Mouse (Mus musculus) limb, embryonic 10.5 days (tissue): ENCODE results near the gene Rab40b. TPM values are rescaled to one million over a fixed set of nuclear protein-coding genes. Genes with fewer than 3 reads are reported as not detected.
"Not testable (repeated sequence)": the region's sequence is repeated elsewhere in the genome, so short reads cannot be mapped to it uniquely, and the experiment has no call there.

Experiments
- DNase-seq: peaks from one replicate; pipeline ENCODE4 v3.0.0-alpha.2; 2017; ENCODE audit warnings: low spot score
- H3K27ac ChIP-seq: fragments of 300-500 bp; sonication (generic); 2 replicates; pipeline ENCODE4 v1.5.1; 2016; ENCODE audit warnings: mild to moderate bottlenecking
- H3K27me3 ChIP-seq: fragments of 300-500 bp; sonication (generic); 2 replicates; pipeline ENCODE4 v1.6.1; 2016; ENCODE audit warnings: low read depth, mild to moderate bottlenecking; ENCODE audit not compliant: poor library complexity, severe bottlenecking
- H3K36me3 ChIP-seq: fragments of 300-500 bp; sonication (generic); 2 replicates; pipeline ENCODE4 v1.6.1; 2016; ENCODE audit warnings: mild to moderate bottlenecking, moderate library complexity
- H3K4me1 ChIP-seq: fragments of 300-500 bp; sonication (generic); 2 replicates; pipeline ENCODE4 v1.6.1; 2016
- H3K4me3 ChIP-seq: fragments of 300-500 bp; sonication (generic); 2 replicates; pipeline ENCODE4 v1.5.1; 2016; ENCODE audit warnings: mild to moderate bottlenecking, moderate library complexity
- H3K9me3 ChIP-seq: fragments of 300-500 bp; sonication (generic); replicated peaks from 2 replicates; pipeline ENCODE4 v1.6.1; 2016; ENCODE audit warnings: mild to moderate bottlenecking
- WGBS: fragments of 180-500 bp; shearing (Covaris S2); methylation state at CpG from one replicate; pipeline ENCODE4 v1.1.7; 2016; 5-methylcytosine and 5-hydroxymethylcytosine counted together
- polyA plus RNA-seq: library from polyadenylated mRNA; unstranded; fragments of >200 nt; fragmentation: Nextera tagmentation; extraction: Ambion mirVana; gene quantifications from 2 replicates; pipeline ENCODE4 v1.2.1, GENCODE M21; 2016

Rab40b gene
- polyA plus RNA-seq, 1 experiment from 2014 or later, result 1.2 TPM

- Histone ChIP-seq H3K4me1 (peaks cover 19% of the 10 kb centered on the region), H3K27me3 (no peaks in the 10 kb centered on the region), H3K27ac (peak overlapping the region; percentile 92), H3K4me3 (peak overlapping the region; percentile 98), H3K36me3 (peaks cover 28% of the 10 kb centered on the region), H3K9me3 (no peaks in the 10 kb centered on the region)
- DNase-seq, result peak; percentile 46
- WGBS, result 3% methylated on average over 39 of the region's 41 CpGs
Measured at GRCm38 (mm10) chr11:121353326-121354090, 34.5 kb downstream of the Rab40b start.

GRCm38 (mm10) chr11:121348727-121349126, 39.3 kb downstream of the Rab40b start:
- whole genome bisulfite sequencing, result 86% methylated on average over 3 of the region's 3 CpGs
- peaks cover 12% of the 10 kb centered on the region for H3K4me1 ChIP-seq
- H3K36me3 ChIP-seq, result peaks cover 69% of the 10 kb centered on the region
- DNase-seq, H3K4me3 ChIP-seq, H3K27me3 ChIP-seq, H3K27ac ChIP-seq, H3K9me3 ChIP-seq: not testable (repeated sequence)

- Histone ChIP-seq H3K36me3 (peaks cover 75% of the 10 kb centered on the region), H3K4me3 (no peak overlapping the region), H3K9me3 (no peaks in the 10 kb centered on the region), H3K4me1 (peaks cover 7% of the 10 kb centered on the region), H3K27me3 (no peaks in the 10 kb centered on the region), H3K27ac (no peak overlapping the region)
- DNase-seq, result no peak
- WGBS, result 98% methylated on average over 2 of the region's 2 CpGs
Measured at GRCm38 (mm10) chr11:121348166-121348565, 39.9 kb downstream of the Rab40b start.

GRCm38 (mm10) chr11:121347036-121347435, 41.0 kb downstream of the Rab40b start:
- H3K27me3 ChIP-seq, result no peaks in the 10 kb centered on the region
- H3K27ac ChIP-seq, result no peak overlapping the region
- no peaks in the 10 kb centered on the region for H3K4me1 ChIP-seq
- no peak overlapping the region for H3K4me3 ChIP-seq
- WGBS, result 93% methylated on average over 2 of the region's 2 CpGs
- H3K36me3 ChIP-seq, result peaks cover 77% of the 10 kb centered on the region
- DNase-seq, result no peak
- H3K9me3 ChIP-seq, result no peaks in the 10 kb centered on the region

- not testable (repeated sequence) for H3K27me3 ChIP-seq, H3K4me1 ChIP-seq, H3K9me3 ChIP-seq, H3K27ac ChIP-seq, DNase-seq, H3K4me3 ChIP-seq
- H3K36me3 ChIP-seq, result peaks cover 75% of the 10 kb centered on the region
- WGBS, result 80% methylated on average over 1 of the region's 1 CpGs
Measured at GRCm38 (mm10) chr11:121342423-121342822, 45.6 kb downstream of the Rab40b start.

- H3K4me1 ChIP-seq, result no peaks in the 10 kb centered on the region
- H3K36me3 ChIP-seq, result peaks cover 73% of the 10 kb centered on the region
- H3K4me3 ChIP-seq, result no peak overlapping the region
- 93% methylated on average over 1 of the region's 1 CpGs for WGBS
- no peaks in the 10 kb centered on the region for H3K27me3 ChIP-seq
- H3K27ac ChIP-seq, result no peak overlapping the region
- DNase-seq, result no peak
- H3K9me3 ChIP-seq, result no peaks in the 10 kb centered on the region
Measured at GRCm38 (mm10) chr11:121340287-121340686, 47.8 kb downstream of the Rab40b start.

- Histone ChIP-seq H3K27ac (no peak overlapping the region), H3K4me1 (no peaks in the 10 kb centered on the region), H3K27me3 (no peaks in the 10 kb centered on the region), H3K4me3 (no peak overlapping the region), H3K9me3 (no peaks in the 10 kb centered on the region), H3K36me3 (peaks cover 74% of the 10 kb centered on the region)
- WGBS, result 97% methylated on average over 1 of the region's 1 CpGs
- DNase-seq, result no peak
Measured at GRCm38 (mm10) chr11:121339647-121340046, 48.4 kb downstream of the Rab40b start.

GRCm38 (mm10) chr11:121331641-121332040, 56.4 kb downstream of the Rab40b start:
- WGBS, result 92% methylated on average over 3 of the region's 3 CpGs
- no peaks in the 10 kb centered on the region for H3K4me1 ChIP-seq
- peaks cover 98% of the 10 kb centered on the region for H3K36me3 ChIP-seq
- no peak for DNase-seq
- no peaks in the 10 kb centered on the region for H3K27me3 ChIP-seq
- H3K27ac ChIP-seq, result no peak overlapping the region
- no peaks in the 10 kb centered on the region for H3K9me3 ChIP-seq
- H3K4me3 ChIP-seq, result no peak overlapping the region

GRCm38 (mm10) chr11:121328619-121329018, 59.4 kb downstream of the Rab40b start:
- Histone ChIP-seq H3K4me1 (no peaks in the 10 kb centered on the region), H3K27me3 (no peaks in the 10 kb centered on the region), H3K36me3 (peaks cover 88% of the 10 kb centered on the region), H3K27ac (no peak overlapping the region), H3K4me3 (no peak overlapping the region), H3K9me3 (no peaks in the 10 kb centered on the region)
- no peak for DNase-seq

GRCm38 (mm10) chr11:121328206-121328605, 59.8 kb downstream of the Rab40b start:
- peaks cover 84% of the 10 kb centered on the region for H3K36me3 ChIP-seq
- H3K27ac ChIP-seq, result no peak overlapping the region
- 97% methylated on average over 9 of the region's 9 CpGs for WGBS
- DNase-seq, result no peak
- H3K9me3 ChIP-seq, result no peaks in the 10 kb centered on the region
- no peaks in the 10 kb centered on the region for H3K4me1 ChIP-seq
- H3K27me3 ChIP-seq, result no peaks in the 10 kb centered on the region
- no peak overlapping the region for H3K4me3 ChIP-seq

GRCm38 (mm10) chr11:121326681-121327080, 61.4 kb downstream of the Rab40b start:
- Histone ChIP-seq H3K4me1 (no peaks in the 10 kb centered on the region), H3K9me3 (no peaks in the 10 kb centered on the region), H3K4me3 (no peak overlapping the region), H3K36me3 (peaks cover 71% of the 10 kb centered on the region), H3K27me3 (no peaks in the 10 kb centered on the region), H3K27ac (no peak overlapping the region)
- DNase-seq, result no peak
- 96% methylated on average over 5 of the region's 5 CpGs for WGBS

GRCm38 (mm10) chr11:121326034-121326433, 62.0 kb downstream of the Rab40b start:
- WGBS, result 82% methylated on average over 1 of the region's 1 CpGs
- Histone ChIP-seq H3K4me3 (no peak overlapping the region), H3K4me1 (no peaks in the 10 kb centered on the region), H3K36me3 (peaks cover 70% of the 10 kb centered on the region), H3K27me3 (no peaks in the 10 kb centered on the region), H3K9me3 (no peaks in the 10 kb centered on the region), H3K27ac (no peak overlapping the region)
- no peak for DNase-seq

- H3K36me3 ChIP-seq, result peaks cover 82% of the 10 kb centered on the region
- H3K4me1 ChIP-seq, DNase-seq, H3K4me3 ChIP-seq, H3K27ac ChIP-seq, H3K27me3 ChIP-seq, H3K9me3 ChIP-seq: not testable (repeated sequence)
- WGBS, result 94% methylated on average over 6 of the region's 6 CpGs
Measured at GRCm38 (mm10) chr11:121307712-121308111, 80.3 kb downstream of the Rab40b start.

- Histone ChIP-seq H3K36me3 (peaks cover 93% of the 10 kb centered on the region), H3K27ac (no peak overlapping the region), H3K4me1 (no peaks in the 10 kb centered on the region), H3K9me3 (no peaks in the 10 kb centered on the region), H3K27me3 (no peaks in the 10 kb centered on the region), H3K4me3 (no peak overlapping the region)
- no peak for DNase-seq
- WGBS, result 94% methylated on average over 8 of the region's 8 CpGs
Measured at GRCm38 (mm10) chr11:121306608-121307007, 81.4 kb downstream of the Rab40b start.
